Mouse (Mus musculus) midbrain, postnatal 0 days (tissue): ENCODE data around the gene Lamb3. TPM values are rescaled to one million over a fixed set of nuclear protein-coding genes. Genes with fewer than 3 reads are reported as not detected.

Experiments
- ATAC-seq: fragments of 200-750 bp; cut with Nextera tagmentation; 2 replicates; pipeline ENCODE4 v1.8.0; 2017; ENCODE audit warnings: moderate number of reproducible peaks, mild to moderate bottlenecking, moderate TSS enrichment, moderate library complexity; ENCODE audit not compliant: low FRiP score
- DNase-seq: peaks from one replicate; pipeline ENCODE4 v3.0.0-alpha.2; 2015; ENCODE audit warnings: low spot score
- H3K27ac ChIP-seq: fragments of 300-500 bp; sonication (generic); 2 replicates; pipeline ENCODE4 v1.5.1; 2014; ENCODE audit warnings: low read depth, mild to moderate bottlenecking, low read length, mixed read lengths
- H3K27me3 ChIP-seq: fragments of 300-500 bp; sonication (generic); 2 replicates; pipeline ENCODE4 v1.6.1; 2014; ENCODE audit warnings: low read length, control low read depth, mixed read lengths; ENCODE audit not compliant: insufficient read depth
- H3K36me3 ChIP-seq: fragments of 300-500 bp; sonication (generic); 2 replicates; pipeline ENCODE4 v1.6.1; 2014; ENCODE audit warnings: low read length, control low read depth, mixed read lengths; ENCODE audit not compliant: insufficient read depth
- H3K4me1 ChIP-seq: fragments of 300-500 bp; sonication (generic); 2 replicates; pipeline ENCODE4 v1.6.1; 2014; ENCODE audit warnings: mild to moderate bottlenecking, control low read depth, antibody characterized with exemption, low read length, mixed read lengths; ENCODE audit not compliant: insufficient read depth
- H3K4me2 ChIP-seq: fragments of 300-500 bp; sonication (generic); 2 replicates; pipeline ENCODE4 v1.6.1; 2014; ENCODE audit warnings: low read depth, mild to moderate bottlenecking, low read length, mixed read lengths; ENCODE audit not compliant: poor library complexity, severe bottlenecking
- H3K4me3 ChIP-seq: fragments of 300-500 bp; sonication (generic); 2 replicates; pipeline ENCODE4 v1.5.1; 2014; ENCODE audit warnings: low read depth, mild to moderate bottlenecking, low read length, moderate library complexity
- H3K9ac ChIP-seq: fragments of 300-500 bp; sonication (generic); replicated peaks from 2 replicates; pipeline ENCODE4 v1.6.1; 2014; ENCODE audit warnings: mild to moderate bottlenecking, low read length, moderate library complexity, mixed read lengths; ENCODE audit not compliant: poor library complexity, severe bottlenecking
- H3K9me3 ChIP-seq: fragments of 300-500 bp; sonication (generic); 2 replicates; pipeline ENCODE4 v1.6.1; 2016; ENCODE audit warnings: low read length, control low read depth
- CTCF ChIP-seq: IDR thresholded peaks from 2 replicates; pipeline ENCODE4 v1.5.1; 2016; ENCODE audit warnings: antibody characterized with exemption, mild to moderate bottlenecking
- WGBS: fragments of 180-500 bp; shearing (Covaris S2); extraction: QIAGEN DNeasy Blood & Tissue Kit; methylation state at CpG from one replicate; pipeline ENCODE4 v1.1.7; 2014; 5-methylcytosine and 5-hydroxymethylcytosine counted together
- polyA plus RNA-seq: library from polyadenylated mRNA; unstranded; fragments of >200 nt; fragmentation: Nextera tagmentation; extraction: Ambion mirVana; gene quantifications from 2 replicates; pipeline ENCODE4 v1.2.1, GENCODE M21; 2015
- total RNA-seq: library from RNA; depleted of rRNA; stranded (reverse); fragments of >200 nt; gene quantifications from 2 replicates; pipeline ENCODE4 v1.2.3, GENCODE M21; 2014

The Lamb3 gene
- total and polyA plus RNA-seq, 2 experiments from 2014 or later = 0.82 to 1.4 TPM

- no peak for TF ChIP-seq CTCF
- no peak for ATAC-seq
Observed at GRCm38 (mm10) chr1:193342198-193342946, 134.9 kb downstream of the Lamb3 start.

DNA sequence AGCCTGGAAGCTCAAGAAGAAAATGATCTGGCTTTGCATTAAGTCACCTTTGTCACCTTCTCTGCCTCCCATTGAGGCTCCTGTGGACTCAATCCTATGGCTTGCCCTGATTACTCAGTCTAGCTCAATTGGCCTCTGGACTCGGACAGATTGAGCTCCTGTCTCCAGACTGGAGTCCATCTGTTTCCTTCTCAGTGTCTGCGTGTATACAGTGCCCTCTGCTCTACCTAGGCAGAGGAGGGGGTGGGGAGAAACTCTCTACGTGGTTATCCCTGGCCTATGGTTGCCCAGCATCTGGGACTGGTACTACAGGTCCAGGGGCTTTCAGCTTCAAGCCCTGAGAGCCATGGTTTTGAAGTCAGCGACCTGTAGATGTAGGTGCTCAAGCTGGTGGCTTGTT lies 136.4 kb downstream of the Lamb3 start:
- Histone ChIP-seq H3K4me3 (no peak overlapping the region), H3K4me1 (no peaks in the 10 kb centered on the region), H3K27ac (no peak overlapping the region), H3K4me2 (no peak overlapping the region), H3K9me3 (no peaks in the 10 kb centered on the region), H3K36me3 (peaks cover 22% of the 10 kb centered on the region), H3K9ac (no peak overlapping the region), H3K27me3 (no peaks in the 10 kb centered on the region)
- DNase-seq (no peak), ATAC-seq (no peak)
- TF ChIP-seq CTCF = no peak
- 73% methylated on average over 4 of the region's 4 CpGs for WGBS

More at GRCm38 (mm10) chr1:193342198-193342946, 134.9 kb downstream of the Lamb3 start:
- Histone ChIP-seq H3K27me3 (no peaks in the 10 kb centered on the region), H3K9me3 (no peaks in the 10 kb centered on the region), H3K4me1 (peaks cover 4% of the 10 kb centered on the region; the same call in 1 of the 2 replicates), H3K4me2 (no peak overlapping the region), H3K4me3 (no peak overlapping the region), H3K27ac (no peak overlapping the region), H3K36me3 (peaks cover 10% of the 10 kb centered on the region), H3K9ac (no peak overlapping the region)
- no peak for DNase-seq
- WGBS = 92% methylated on average over 5 of the region's 5 CpGs

GRCm38 (mm10) chr1:193344976-193345375 lies 137.5 kb downstream of the Lamb3 start:
- Histone ChIP-seq H3K27ac (no peak overlapping the region), H3K36me3 (peaks cover 32% of the 10 kb centered on the region), H3K9me3 (no peaks in the 10 kb centered on the region), H3K27me3 (no peaks in the 10 kb centered on the region), H3K4me2 (no peak overlapping the region), H3K9ac (no peak overlapping the region), H3K4me1 (no peaks in the 10 kb centered on the region), H3K4me3 (no peak overlapping the region)
- ATAC-seq (no peak), DNase-seq (no peak)
- no peak for TF ChIP-seq CTCF
- 11% methylated on average over 2 of the region's 2 CpGs for WGBS

DNA sequence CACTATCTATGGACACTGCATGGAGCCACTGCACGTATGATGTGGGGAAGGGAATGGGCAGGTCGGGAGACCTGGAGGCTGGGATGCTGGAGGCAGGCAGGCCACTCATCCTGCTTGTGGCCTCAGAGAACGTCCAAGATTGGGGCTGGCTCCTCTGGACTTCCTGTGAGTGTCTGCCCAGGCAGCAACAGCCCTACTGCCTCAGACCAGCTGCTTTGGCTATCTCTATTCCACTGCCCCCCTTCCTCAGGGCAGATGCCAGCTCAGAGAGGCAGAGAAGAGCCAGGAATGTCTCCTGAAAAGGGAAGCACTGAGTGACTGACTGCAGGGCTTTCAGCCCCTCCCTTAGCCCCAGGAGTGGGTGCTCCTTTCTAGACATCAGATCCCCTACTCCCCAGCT lies 139.4 kb downstream of the Lamb3 start:
- Histone ChIP-seq H3K4me3 (no peak overlapping the region), H3K4me1 (no peaks in the 10 kb centered on the region), H3K9me3 (no peaks in the 10 kb centered on the region), H3K27me3 (no peaks in the 10 kb centered on the region), H3K36me3 (peaks cover 49% of the 10 kb centered on the region), H3K9ac (no peak overlapping the region), H3K4me2 (no peak overlapping the region), H3K27ac (no peak overlapping the region)
- no peak for TF ChIP-seq CTCF
- DNase-seq (no peak), ATAC-seq (no peak)
- WGBS = 68% methylated on average over 3 of the region's 3 CpGs

DNA sequence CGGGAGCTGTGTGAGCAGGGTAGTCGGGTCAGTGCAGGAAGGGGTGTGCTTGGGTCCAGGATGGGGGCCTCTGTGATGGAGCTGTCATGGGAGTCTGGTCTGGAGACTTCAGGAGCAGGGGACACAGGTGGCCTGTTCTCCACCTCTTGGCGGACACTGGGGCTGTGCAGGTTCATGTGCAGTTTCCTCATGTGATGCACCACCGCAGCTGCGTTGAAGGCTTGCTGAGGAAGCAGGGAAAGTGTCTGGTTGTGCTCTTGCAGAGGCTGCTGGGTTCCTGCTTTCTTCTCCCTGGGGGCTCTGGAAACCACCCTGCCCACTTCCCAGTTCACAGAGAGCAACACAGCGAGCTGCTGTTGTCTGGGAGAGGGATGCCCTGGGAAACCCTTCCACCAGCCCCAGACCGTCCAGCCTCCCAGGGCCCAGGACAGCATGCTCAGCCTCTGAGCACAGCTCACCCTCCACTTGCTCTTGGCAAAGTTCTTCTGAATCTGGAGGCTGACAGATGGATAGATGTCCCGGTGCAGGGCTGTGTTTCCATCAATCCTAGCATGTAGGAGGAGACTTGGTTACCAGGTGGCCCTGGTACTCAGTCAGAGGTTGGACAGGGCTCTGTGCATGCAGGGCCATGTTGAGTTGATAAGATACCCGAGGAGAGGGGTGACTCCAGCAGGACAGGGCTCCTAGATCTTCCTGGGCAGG lies 140.9 kb downstream of the Lamb3 start:
- DNase-seq = no peak
- Histone ChIP-seq H3K4me1 (no peaks in the 10 kb centered on the region), H3K4me3 (no peak overlapping the region), H3K9ac (no peak overlapping the region), H3K27me3 (no peaks in the 10 kb centered on the region), H3K36me3 (peaks cover 64% of the 10 kb centered on the region), H3K9me3 (no peaks in the 10 kb centered on the region), H3K4me2 (no peak overlapping the region), H3K27ac (no peak overlapping the region)
- no peak for ATAC-seq
- no peak for TF ChIP-seq CTCF
- WGBS = 85% methylated on average over 9 of the region's 9 CpGs
